Mouse (Mus musculus) C2C12 (cell line): Measurements from ENCODE around the gene Cacnb4.

Source experiments
- CEBPB ChIP-seq: IDR thresholded peaks from one replicate; pipeline ENCODE4 v1.6.1; 2011; ENCODE audit warnings: low read depth, mild to moderate bottlenecking, control low read depth, moderate library complexity
- CTCF ChIP-seq: IDR thresholded peaks from one replicate; pipeline ENCODE4 v1.5.1; 2011; ENCODE audit not compliant: control insufficient read depth, insufficient read depth, insufficient read length
- MAX ChIP-seq: IDR thresholded peaks from one replicate; pipeline ENCODE4 v1.6.1; 2011; ENCODE audit warnings: mild to moderate bottlenecking, control low read depth
- USF1 ChIP-seq: IDR thresholded peaks from one replicate; pipeline ENCODE4 v1.6.1; 2011; ENCODE audit warnings: low read depth, mild to moderate bottlenecking, control low read depth, moderate library complexity

GRCm38 (mm10) chr2:52593814-52594213, 82.8 kb downstream of the Cacnb4 start:
- no peak for TF ChIP-seq CTCF
- no peak for TF ChIP-seq MAX
- TF ChIP-seq USF1, result no peak
- no peak for TF ChIP-seq CEBPB
